Mouse (Mus musculus): ENCODE measurements around the gene Spi1.

DNA sequence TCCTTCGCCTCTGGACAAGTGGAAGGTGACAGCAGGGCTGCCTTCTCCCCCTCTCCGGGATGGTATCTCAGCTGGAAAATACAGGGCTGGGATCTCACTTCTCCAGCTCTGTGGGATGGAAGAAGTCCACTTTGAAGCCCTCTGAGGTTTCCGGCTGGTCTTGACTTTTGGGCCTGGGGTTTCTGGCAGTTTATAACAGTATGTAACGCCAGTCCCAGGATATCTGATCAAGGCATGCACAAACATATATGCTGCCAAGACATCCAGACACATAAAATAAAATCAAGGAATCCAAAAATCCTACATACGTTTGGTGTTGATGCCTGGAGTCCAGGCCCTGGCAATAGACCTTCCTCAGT is 3.2 kb upstream of the Spi1 start:
- no peak for TF ChIP-seq ZNF384 (IDR thresholded peaks at IDR 0.05; ENCODE audit: low read depth, low read length)
- TF ChIP-seq HCFC1 (IDR thresholded peaks at IDR 0.05; ENCODE audit: borderline replicate concordance, insufficient read depth, low read length): no peak
- TF ChIP-seq ZC3H11A (IDR thresholded peaks at IDR 0.05; ENCODE audit: borderline replicate concordance, low read depth, low read length): no peak
- TF ChIP-seq CHD2 (IDR thresholded peaks at IDR 0.05; ENCODE audit: low read depth, low read length): no peak
- TF ChIP-seq MAFK (IDR thresholded peaks at IDR 0.05; ENCODE audit: insufficient read depth, low read depth, low read length): no peak

Data from ES-E14 (cell line).